Mouse (Mus musculus) brain, embryonic 14.5 days (tissue): Measurements from ENCODE around the gene Ago3.

Experiments used
- CTCF ChIP-seq: fragments of 200-500 bp; IDR thresholded peaks from 2 replicates; pipeline ENCODE4 v1.5.1; 2012; ENCODE audit warnings: inconsistent platforms, mild to moderate bottlenecking, moderate library complexity, borderline replicate concordance; ENCODE audit not compliant: insufficient read depth, insufficient read length; ENCODE audit errors: extremely low read depth
- POLR2A ChIP-seq: fragments of 200-500 bp; IDR thresholded peaks from 2 replicates; pipeline ENCODE4 v1.6.1; 2012; ENCODE audit warnings: mild to moderate bottlenecking, inconsistent platforms, borderline replicate concordance; ENCODE audit not compliant: poor library complexity, insufficient read depth, insufficient read length, severe bottlenecking; ENCODE audit errors: extremely low read depth

GRCm38 (mm10) chr4:126309211-126309921 lies 120.0 kb downstream of the Ago3 start:
- TF ChIP-seq CTCF (peak; percentile 39; the same call in 1 of the 2 replicates), POLR2A (no peak)
